Mouse (Mus musculus) E14TG2a.4 (cell line): Measurements from ENCODE around the gene Plce1.

Experiments used
- CTCF ChIP-seq: conservative IDR thresholded peaks from 2 replicates; pipeline ENCODE4 v1.5.1; 2014; ENCODE audit warnings: low read length
- POU5F1 ChIP-seq: IDR thresholded peaks from 2 replicates; pipeline ENCODE4 v1.6.1; 2014; ENCODE audit warnings: low read length, borderline replicate concordance

DNA sequence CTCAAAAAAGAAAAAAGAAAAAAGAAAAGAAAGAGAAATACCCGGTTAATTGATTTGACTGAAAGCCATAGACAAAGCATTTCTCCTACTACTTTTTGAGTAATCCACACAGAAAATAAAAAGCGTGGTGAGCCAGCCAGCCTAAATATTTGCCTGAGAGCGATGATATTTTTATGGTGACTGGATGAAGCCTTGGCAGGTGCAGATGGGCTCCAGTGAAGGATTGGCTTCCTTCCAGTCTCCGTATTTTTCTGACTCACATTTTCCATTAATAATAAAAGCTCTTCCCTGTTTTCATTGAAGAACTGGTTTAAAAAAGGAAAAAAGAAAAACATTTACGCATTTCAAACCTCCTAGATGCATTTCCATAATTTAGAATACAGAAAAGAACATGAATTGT lies 243.1 kb downstream of the Plce1 start:
- no peak for TF ChIP-seq CTCF
- no peak for TF ChIP-seq POU5F1
